Comparison of ENCODE assay signal across 8 mouse cellular contexts in the genomic region with DNA sequence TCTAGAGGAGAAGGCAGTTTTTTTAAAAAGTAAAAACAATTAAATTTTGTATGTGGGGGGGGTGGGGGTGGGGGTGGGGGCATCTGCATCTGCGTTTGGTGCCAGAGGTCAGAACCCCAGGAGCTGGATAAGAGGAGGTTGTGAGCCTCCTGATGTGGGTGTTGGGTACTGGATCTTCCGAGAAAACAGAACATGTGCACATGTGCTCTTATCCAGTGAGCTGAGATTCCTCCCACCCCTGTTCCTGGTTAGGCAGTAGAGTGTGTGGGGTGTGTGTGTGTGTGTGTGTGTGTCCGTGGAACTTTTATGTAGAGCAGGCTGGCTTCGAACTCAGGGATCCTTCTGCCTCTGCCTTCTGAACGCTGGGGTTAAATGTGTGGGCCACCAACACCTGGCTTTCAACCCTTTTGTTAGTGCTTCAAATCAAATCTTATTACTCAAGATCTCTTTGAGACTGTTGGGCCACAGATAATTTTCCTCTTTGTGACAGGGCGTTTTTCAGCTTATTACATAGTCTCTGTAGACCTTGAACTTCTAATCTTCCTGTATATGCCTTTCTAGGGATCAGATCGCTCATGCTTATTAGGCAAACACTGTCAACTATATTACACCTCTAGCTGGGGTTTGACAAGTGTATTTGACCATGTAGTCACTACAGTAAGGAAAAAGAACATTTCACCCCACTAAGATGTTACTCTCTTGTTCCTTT. TPM values are rescaled to one million over a fixed set of nuclear protein-coding genes. Genes with fewer than 3 reads are reported as not detected.
DNase-seq lines count a peak whose midpoint lies in the region; ATAC-seq and TF ChIP-seq lines count a peak whose summit lies in the region.

No protein-coding gene starts in this region.

- no peak for TF ChIP-seq CTCF in kidney, adult 2 months (conservative IDR thresholded peaks at IDR 0.05; ENCODE audit: insufficient read depth, insufficient read length, low read depth, low read length)

- intact Hi-C loops in left cerebral cortex, postnatal 4 days (cut with DNase I), result no loop called here

- WGBS in kidney, adult 2 months, result 43% methylated on average over 7 of the region's 7 CpGs
- 76% methylated on average over 7 of the region's 7 CpGs for WGBS in hindbrain, embryonic 12.5 days
- WGBS in midbrain, embryonic 15.5 days, result 78% methylated on average over 7 of the region's 7 CpGs

- DNase-seq in kidney, adult 2 months, result no peak
- no peak for DNase-seq in kidney, adult 8-10 months
- DNase-seq in MEL-GATA-1-ER (ENCODE audit: extremely low read depth, low read depth), result peak; percentile 18
- DNase-seq in left cerebral cortex, adult 11 months (ENCODE audit: low spot score), result no peak
- no peak for DNase-seq in cerebellum, adult 18-20 months
- DNase-seq in left cerebral cortex, postnatal 4 days, result no peak

- no peaks in the 10 kb centered on the region for H3K9me3 ChIP-seq in hindbrain, embryonic 12.5 days (replicated peaks)
- no peaks in the 10 kb centered on the region for H3K9me3 ChIP-seq in midbrain, embryonic 15.5 days

- ATAC-seq in hindbrain, embryonic 12.5 days (ENCODE audit: low FRiP score), result 0 out of 2 replicates have a peak, but pooled peaks have one; percentile 36
- no peak for ATAC-seq in midbrain, embryonic 15.5 days (replicated peaks)

- peak overlapping the region; percentile 71 for H3K4me2 ChIP-seq in hindbrain, embryonic 12.5 days (replicated peaks)
- peak overlapping the region; percentile 80 for H3K4me2 ChIP-seq in midbrain, embryonic 15.5 days

- peak overlapping the region; percentile 70 for H3K4me3 ChIP-seq in kidney, adult 2 months (ENCODE audit: insufficient read depth, low read depth, low read length)
- peak overlapping the region; percentile 66 for H3K4me3 ChIP-seq in hindbrain, embryonic 12.5 days
- peak overlapping the region; percentile 92 for H3K4me3 ChIP-seq in midbrain, embryonic 15.5 days

- peak overlapping the region; percentile 71 for H3K9ac ChIP-seq in hindbrain, embryonic 12.5 days
- H3K9ac ChIP-seq in midbrain, embryonic 15.5 days, result peak overlapping the region; percentile 94

- peak overlapping the region; percentile 88 for H3K27ac ChIP-seq in kidney, adult 2 months (ENCODE audit: insufficient read depth, low read depth, low read length)
- H3K27ac ChIP-seq in hindbrain, embryonic 12.5 days, result no peak overlapping the region
- no peak overlapping the region for H3K27ac ChIP-seq in midbrain, embryonic 15.5 days

- H3K27me3 ChIP-seq in kidney, adult 2 months (replicated peaks; ENCODE audit: control insufficient read depth, insufficient read depth, low read length), result no peaks in the 10 kb centered on the region
- no peaks in the 10 kb centered on the region for H3K27me3 ChIP-seq in hindbrain, embryonic 12.5 days
- no peaks in the 10 kb centered on the region for H3K27me3 ChIP-seq in midbrain, embryonic 15.5 days (replicated peaks)

- H3K4me1 ChIP-seq in kidney, adult 2 months (ENCODE audit: control insufficient read depth, insufficient read depth, low read length), result peaks cover 23% of the 10 kb centered on the region
- H3K4me1 ChIP-seq in hindbrain, embryonic 12.5 days, result peaks cover 10% of the 10 kb centered on the region
- H3K4me1 ChIP-seq in midbrain, embryonic 15.5 days, result peaks cover 12% of the 10 kb centered on the region

- TF ChIP-seq POLR2A in kidney, adult 2 months (IDR thresholded peaks at IDR 0.05; ENCODE audit: low read depth, low read length), result no peak

- H3K36me3 ChIP-seq in kidney, adult 2 months (ENCODE audit: control insufficient read depth, insufficient read depth, low read length), result peaks cover 6% of the 10 kb centered on the region
- peaks cover 31% of the 10 kb centered on the region for H3K36me3 ChIP-seq in hindbrain, embryonic 12.5 days
- H3K36me3 ChIP-seq in midbrain, embryonic 15.5 days (replicated peaks), result peaks cover 10% of the 10 kb centered on the region; the same call in 1 of the 2 replicates

RNA-seq across cellular contexts. Expression of a gene that starts 0.9 kb away (rescaled TPM):
- 186 and 203 TPM in 2 replicates for polyA plus RNA-seq in kidney, adult 2 months (2012; rRNA removed)
- polyA plus RNA-seq in hindbrain, embryonic 12.5 days (2016; fragmentation: Nextera tagmentation; extraction: Ambion mirVana), result 130 and 142 TPM in 2 replicates
- 109 and 116 TPM in 2 replicates for polyA plus RNA-seq in midbrain, embryonic 15.5 days (2015; fragmentation: Nextera tagmentation; extraction: Ambion mirVana)
- total RNA-seq in left cerebral cortex, postnatal 4 days (2021), result 10 to 100 TPM; 98.3 to 99.8 TPM

RNA-seq across cellular contexts. Expression of a gene that starts 55.0 kb away (rescaled TPM):
- 8.7 and 12.2 TPM in 2 replicates for polyA plus RNA-seq in kidney, adult 2 months (2012; rRNA removed)
- 23.2 TPM in 2 replicates for polyA plus RNA-seq in hindbrain, embryonic 12.5 days (2016; fragmentation: Nextera tagmentation; extraction: Ambion mirVana)
- polyA plus RNA-seq in midbrain, embryonic 15.5 days (2015; fragmentation: Nextera tagmentation; extraction: Ambion mirVana), result 27.3 and 29.7 TPM in 2 replicates
- total RNA-seq in left cerebral cortex, postnatal 4 days (2021), result 10 to 100 TPM; 43.9 to 47.2 TPM
